Mouse (Mus musculus): ENCODE data around the gene Pax1. TPM values are rescaled to one million over a fixed set of nuclear protein-coding genes. Genes with fewer than 3 reads are reported as not detected.

Gene Pax1
- total and polyA plus RNA-seq, 2 experiments: not detected

DNA sequence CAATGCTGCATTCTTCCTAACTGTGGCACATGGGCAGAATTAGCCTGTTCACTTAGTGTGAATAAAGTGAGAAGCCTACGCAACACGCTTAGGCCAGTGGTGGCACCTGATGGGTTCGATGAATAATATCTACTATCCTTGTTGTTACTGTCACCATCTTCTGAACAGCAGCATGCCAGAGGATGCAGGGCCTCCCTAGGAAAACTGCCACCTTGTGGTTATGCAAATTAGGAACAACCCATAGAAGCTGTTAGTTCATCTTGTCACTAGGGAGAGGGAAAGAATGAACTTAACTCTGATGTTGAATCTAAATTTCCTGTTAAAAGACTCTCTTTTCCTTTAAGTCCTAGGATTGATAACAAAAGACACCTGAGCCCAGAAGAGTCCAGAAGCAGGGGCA is 53.3 kb downstream of the Pax1 start:
- no peak for DNase-seq (ENCODE audit: extremely low read depth, low read depth, low spot score)
- H3K79me2 ChIP-seq (ENCODE audit: control insufficient read depth, insufficient read depth, low read length): no peaks in the 10 kb centered on the region
- TF ChIP-seq CTCF (IDR thresholded peaks at IDR 0.05; ENCODE audit: low read depth, low read length) (no peak), POLR2A (IDR thresholded peaks at IDR 0.05; ENCODE audit: extremely low read depth, insufficient read depth, low read length) (no peak)
- 88% methylated on average over 3 of the region's 3 CpGs for WGBS
- H3K9ac ChIP-seq (ENCODE audit: low read depth, low read length): no peak overlapping the region
- H3K27me3 ChIP-seq (ENCODE audit: control insufficient read depth, insufficient read depth, low read length): no peaks in the 10 kb centered on the region
- no peak overlapping the region for H3K4me3 ChIP-seq (ENCODE audit: insufficient read depth, low read depth, low read length)
- H3K36me3 ChIP-seq (ENCODE audit: control insufficient read depth, insufficient read depth, low read length): no peaks in the 10 kb centered on the region
- no peaks in the 10 kb centered on the region for H3K4me1 ChIP-seq (ENCODE audit: control insufficient read depth, insufficient read depth, low read length)
- H3K27ac ChIP-seq (replicated peaks; ENCODE audit: insufficient read depth, low read depth, low read length): no peak overlapping the region

DNA sequence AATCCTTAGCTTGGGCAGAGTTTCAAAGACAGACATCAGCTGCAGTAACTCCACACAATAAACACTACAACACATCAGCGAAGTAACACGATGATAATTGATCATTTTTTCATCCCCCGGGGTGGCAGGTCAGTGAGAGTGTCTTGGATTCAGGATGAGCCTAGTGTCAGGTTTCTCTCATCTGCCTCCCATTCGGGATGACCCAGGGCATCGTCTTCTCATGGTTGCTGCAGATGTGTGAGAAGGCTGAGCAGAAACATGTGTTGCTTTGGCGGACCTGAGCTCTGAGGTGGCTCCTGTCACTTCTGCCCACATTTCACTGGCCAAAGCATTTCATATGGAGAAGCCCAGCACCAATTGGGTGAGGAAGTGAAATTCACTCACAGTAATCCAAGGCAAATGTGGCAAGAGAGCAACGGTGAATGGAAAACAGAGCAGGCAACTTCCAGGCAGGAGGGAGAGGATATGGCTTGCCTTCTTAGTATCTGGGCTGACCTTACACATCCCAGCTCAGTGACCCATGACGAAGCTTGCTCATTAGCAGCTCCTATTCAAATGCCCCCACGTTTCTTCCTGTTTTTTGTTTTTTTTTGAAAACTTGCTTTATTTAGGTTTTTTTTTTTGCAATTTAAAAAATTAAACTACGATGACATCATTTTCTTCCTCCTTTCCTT is 63.0 kb downstream of the Pax1 start:
- H3K9ac ChIP-seq (ENCODE audit: low read depth, low read length): no peak overlapping the region
- no peaks in the 10 kb centered on the region for H3K27me3 ChIP-seq (ENCODE audit: control insufficient read depth, insufficient read depth, low read length)
- DNase-seq (ENCODE audit: extremely low read depth, low read depth, low spot score): no peak
- no peak for TF ChIP-seq CTCF (IDR thresholded peaks at IDR 0.05; ENCODE audit: low read depth, low read length)
- no peak for TF ChIP-seq POLR2A (IDR thresholded peaks at IDR 0.05; ENCODE audit: extremely low read depth, insufficient read depth, low read length)
- H3K4me3 ChIP-seq (ENCODE audit: insufficient read depth, low read depth, low read length): no peak overlapping the region
- no peaks in the 10 kb centered on the region for H3K36me3 ChIP-seq (ENCODE audit: control insufficient read depth, insufficient read depth, low read length)
- no peaks in the 10 kb centered on the region; the same call in 1 of the 2 replicates for H3K4me1 ChIP-seq (ENCODE audit: control insufficient read depth, insufficient read depth, low read length)
- 68% methylated on average over 10 of the region's 10 CpGs for WGBS
- no peak overlapping the region for H3K27ac ChIP-seq (replicated peaks; ENCODE audit: insufficient read depth, low read depth, low read length)
- H3K79me2 ChIP-seq (ENCODE audit: control insufficient read depth, insufficient read depth, low read length): no peaks in the 10 kb centered on the region

DNA sequence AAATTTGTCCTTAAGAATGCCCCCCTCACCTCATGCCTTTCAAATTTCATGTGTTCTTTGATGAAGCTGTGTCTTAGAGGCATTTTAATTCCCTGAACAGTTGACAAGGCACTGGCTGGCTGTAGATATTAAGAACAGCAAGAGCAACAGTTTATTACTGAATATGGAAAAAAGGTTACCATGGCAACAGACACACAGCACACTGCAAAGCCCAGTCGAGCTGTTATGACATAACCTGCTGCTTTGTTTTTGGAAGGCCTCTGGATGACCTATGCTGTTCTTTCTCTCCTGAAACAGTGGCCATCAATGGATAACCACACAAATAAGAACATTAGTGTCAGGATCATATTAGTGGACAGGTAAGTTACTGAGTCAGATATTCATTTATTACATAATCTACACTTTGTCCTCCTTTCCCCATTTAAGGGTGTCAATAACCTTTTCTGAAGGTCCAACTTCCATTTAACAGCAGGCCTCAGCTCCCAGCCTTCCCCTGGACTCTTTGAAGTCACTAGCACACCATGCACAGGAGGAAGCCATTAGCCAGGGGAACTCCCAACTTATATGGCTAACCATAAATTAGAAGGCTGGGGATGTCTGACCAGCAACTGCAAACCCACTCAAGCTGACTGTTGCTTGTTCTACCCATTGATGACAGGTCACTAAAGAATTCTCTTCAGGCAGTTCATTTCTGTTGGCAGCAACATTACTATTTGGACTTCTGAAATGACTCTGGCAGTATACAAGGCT is 68.1 kb downstream of the Pax1 start:
- 3% methylated on average over 1 of the region's 1 CpGs for WGBS
- H3K27me3 ChIP-seq (ENCODE audit: control insufficient read depth, insufficient read depth, low read length): no peaks in the 10 kb centered on the region
- no peaks in the 10 kb centered on the region for H3K36me3 ChIP-seq (ENCODE audit: control insufficient read depth, insufficient read depth, low read length)
- DNase-seq (ENCODE audit: extremely low read depth, low read depth, low spot score): peak; percentile 86
- H3K9ac ChIP-seq (ENCODE audit: low read depth, low read length): no peak overlapping the region
- no peak overlapping the region for H3K4me3 ChIP-seq (ENCODE audit: insufficient read depth, low read depth, low read length)
- no peak for TF ChIP-seq CTCF (IDR thresholded peaks at IDR 0.05; ENCODE audit: low read depth, low read length)
- TF ChIP-seq POLR2A (IDR thresholded peaks at IDR 0.05; ENCODE audit: extremely low read depth, insufficient read depth, low read length): no peak
- H3K79me2 ChIP-seq (ENCODE audit: control insufficient read depth, insufficient read depth, low read length): no peaks in the 10 kb centered on the region
- H3K4me1 ChIP-seq (ENCODE audit: control insufficient read depth, insufficient read depth, low read length): peaks cover 3% of the 10 kb centered on the region
- no peak overlapping the region for H3K27ac ChIP-seq (replicated peaks; ENCODE audit: insufficient read depth, low read depth, low read length)

DNA sequence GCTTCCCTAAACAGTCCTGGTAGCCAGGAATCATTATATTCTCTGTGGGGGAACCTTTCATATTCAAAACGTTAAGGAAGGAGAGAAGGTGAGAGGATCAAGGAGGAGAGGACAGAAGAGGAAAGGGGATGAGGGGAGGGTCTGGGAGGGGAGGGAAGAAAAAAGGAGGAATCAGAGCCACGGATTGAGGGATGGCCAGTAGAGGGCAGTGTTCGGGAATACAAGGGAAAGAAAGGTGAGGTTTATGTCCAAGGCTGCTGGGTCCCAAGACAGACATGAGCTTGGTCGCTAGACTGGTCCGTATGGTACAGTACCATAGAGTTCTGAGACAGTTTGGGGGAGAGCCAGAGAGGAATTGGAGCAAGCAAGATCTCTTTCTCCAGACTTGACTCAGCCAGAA is 71.4 kb downstream of the Pax1 start:
- peak; percentile 41 for DNase-seq (ENCODE audit: extremely low read depth, low read depth, low spot score)
- H3K4me3 ChIP-seq (ENCODE audit: insufficient read depth, low read depth, low read length): no peak overlapping the region
- H3K27me3 ChIP-seq (ENCODE audit: control insufficient read depth, insufficient read depth, low read length): no peaks in the 10 kb centered on the region
- no peak overlapping the region for H3K27ac ChIP-seq (replicated peaks; ENCODE audit: insufficient read depth, low read depth, low read length)
- WGBS: 20% methylated on average over 5 of the region's 5 CpGs
- TF ChIP-seq CTCF (IDR thresholded peaks at IDR 0.05; ENCODE audit: low read depth, low read length) (peak; percentile 58; the same call in 1 of the 2 replicates), POLR2A (IDR thresholded peaks at IDR 0.05; ENCODE audit: extremely low read depth, insufficient read depth, low read length) (no peak)
- H3K9ac ChIP-seq (ENCODE audit: low read depth, low read length): no peak overlapping the region
- no peaks in the 10 kb centered on the region for H3K36me3 ChIP-seq (ENCODE audit: control insufficient read depth, insufficient read depth, low read length)
- peaks cover 3% of the 10 kb centered on the region for H3K4me1 ChIP-seq (ENCODE audit: control insufficient read depth, insufficient read depth, low read length)
- no peaks in the 10 kb centered on the region for H3K79me2 ChIP-seq (ENCODE audit: control insufficient read depth, insufficient read depth, low read length)

Other genes starting within 250 kb of the Pax1 start
- not detected in 2 replicates for gene Nkx2-2, start 167.7 kb upstream of the Pax1 start, total RNA-seq (2014; rRNA removed)
- not detected in 2 replicates for gene Nkx2-2, start 167.7 kb upstream of the Pax1 start, polyA plus RNA-seq (2012; rRNA removed)

All from liver, adult 2 months (tissue).